Mouse (Mus musculus) heart, postnatal 0 days (tissue): ENCODE data around the gene Prkaca. TPM values are rescaled to one million over a fixed set of nuclear protein-coding genes. Genes with fewer than 3 reads are reported as not detected.

ENCODE experiments used
- ATAC-seq: fragments of 200-750 bp; cut with Nextera tagmentation; 2 replicates; pipeline ENCODE4 v1.8.0; 2017; ENCODE audit warnings: low read depth, moderate number of reproducible peaks, moderate library complexity; ENCODE audit not compliant: insufficient read depth
- DNase-seq: peaks from one replicate; pipeline ENCODE4 v3.0.0-alpha.2; 2016; ENCODE audit warnings: low spot score
- H3K27ac ChIP-seq: fragments of 300-500 bp; sonication (generic); 2 replicates; pipeline ENCODE4 v1.5.1; 2014; ENCODE audit warnings: low read depth, mild to moderate bottlenecking
- H3K27me3 ChIP-seq: fragments of 300-500 bp; sonication (generic); 2 replicates; pipeline ENCODE4 v1.6.1; 2014; ENCODE audit warnings: low read length, mixed read lengths; ENCODE audit not compliant: control insufficient read depth, insufficient read depth
- H3K36me3 ChIP-seq: fragments of 300-500 bp; sonication (generic); replicated peaks from 2 replicates; pipeline ENCODE4 v1.6.1; 2014; ENCODE audit warnings: low read length, mixed read lengths; ENCODE audit not compliant: control insufficient read depth, insufficient read depth
- H3K4me1 ChIP-seq: fragments of 300-500 bp; sonication (generic); 2 replicates; pipeline ENCODE4 v1.6.1; 2014; ENCODE audit warnings: antibody characterized with exemption; ENCODE audit not compliant: control insufficient read depth, insufficient read depth
- H3K4me2 ChIP-seq: fragments of 300-500 bp; sonication (generic); 2 replicates; pipeline ENCODE4 v1.6.1; 2014; ENCODE audit warnings: low read depth, mild to moderate bottlenecking, low read length, moderate library complexity
- H3K4me3 ChIP-seq: fragments of 300-500 bp; sonication (generic); 2 replicates; pipeline ENCODE4 v1.5.1; 2014; ENCODE audit warnings: low read depth, low read length
- H3K9ac ChIP-seq: fragments of 300-500 bp; sonication (generic); replicated peaks from 2 replicates; pipeline ENCODE4 v1.6.1; 2014; ENCODE audit warnings: low read depth, low read length, mixed read lengths
- H3K9me3 ChIP-seq: fragments of 300-500 bp; sonication (generic); replicated peaks from 2 replicates; pipeline ENCODE4 v1.6.1; 2016; ENCODE audit warnings: low read length; ENCODE audit not compliant: control insufficient read depth
- CTCF ChIP-seq: IDR thresholded peaks from 2 replicates; pipeline ENCODE4 v1.5.1; 2016; ENCODE audit warnings: antibody characterized with exemption, control low read depth, low read depth
- EP300 ChIP-seq: IDR thresholded peaks from 2 replicates; pipeline ENCODE4 v1.6.1; 2016; ENCODE audit warnings: antibody characterized with exemption, low read depth
- whole genome bisulfite sequencing: fragments of 180-500 bp; shearing (Covaris S2); extraction: QIAGEN DNeasy Blood & Tissue Kit; methylation state at CpG from one replicate; pipeline ENCODE4 v1.1.7; 2014; 5-methylcytosine and 5-hydroxymethylcytosine counted together
- polyA plus RNA-seq: library from polyadenylated mRNA; unstranded; fragments of >200 nt; fragmentation: Nextera tagmentation; extraction: Ambion mirVana; gene quantifications from 2 replicates; pipeline ENCODE4 v1.2.1, GENCODE M21; 2015
- total RNA-seq: library from RNA; depleted of rRNA; stranded (reverse); fragments of >200 nt; gene quantifications from 2 replicates; pipeline ENCODE4 v1.2.3, GENCODE M21; 2014; ENCODE audit warnings: low replicate concordance; rRNA removed

Prkaca gene
- 246 and 345 TPM in 2 replicates for total RNA-seq
- 305 and 312 TPM in 2 replicates for polyA plus RNA-seq

GRCm38 (mm10) chr8:83972150-83973120 is at the start of gene Prkaca:
Prkaca (plus strand) TSS chr8:83972993.
- no peaks in the 10 kb centered on the region for H3K9me3 ChIP-seq
- TF ChIP-seq EP300 (0 out of 2 replicates have a peak, but pooled peaks have one; percentile 70), CTCF (no peak)
- peaks cover 25% of the 10 kb centered on the region for H3K36me3 ChIP-seq
- peaks cover 28% of the 10 kb centered on the region for H3K4me1 ChIP-seq
- WGBS = under 1% methylated on average over 65 of the region's 94 CpGs
- peak within 1 kb of the TSS; percentile 90 for H3K4me3 ChIP-seq
- peak within 1 kb of the TSS; percentile 90 for H3K27ac ChIP-seq
- peak within 1 kb of the TSS; percentile 96 for H3K4me2 ChIP-seq
- peak within 1 kb of the TSS; percentile 88 for H3K9ac ChIP-seq
- no peaks in the 10 kb centered on the region for H3K27me3 ChIP-seq
- DNase-seq (peak; percentile 98), ATAC-seq (peak; percentile 97)

GRCm38 (mm10) chr8:83924585-83924984 is 48.2 kb upstream of the Prkaca start:
- peaks cover 26% of the 10 kb centered on the region for H3K36me3 ChIP-seq
- no peaks in the 10 kb centered on the region for H3K27me3 ChIP-seq
- WGBS = 91% methylated on average over 5 of the region's 5 CpGs
- H3K9ac ChIP-seq = no peak overlapping the region
- H3K4me1 ChIP-seq = no peaks in the 10 kb centered on the region
- no peak for ATAC-seq
- H3K27ac ChIP-seq = no peak overlapping the region
- H3K9me3 ChIP-seq = no peaks in the 10 kb centered on the region
- H3K4me2 ChIP-seq = no peak overlapping the region
- no peak for DNase-seq
- no peak overlapping the region for H3K4me3 ChIP-seq
- TF ChIP-seq CTCF = no peak
- no peak for TF ChIP-seq EP300

GRCm38 (mm10) chr8:83926266-83926665 is 46.5 kb upstream of the Prkaca start:
- no peaks in the 10 kb centered on the region for H3K4me1 ChIP-seq
- H3K36me3 ChIP-seq = peaks cover 24% of the 10 kb centered on the region
- H3K4me2 ChIP-seq = no peak overlapping the region
- no peak for ATAC-seq
- TF ChIP-seq EP300 (no peak), CTCF (no peak)
- H3K27me3 ChIP-seq = no peaks in the 10 kb centered on the region
- no peak overlapping the region for H3K27ac ChIP-seq
- no peaks in the 10 kb centered on the region for H3K9me3 ChIP-seq
- DNase-seq = no peak
- WGBS = 64% methylated on average over 7 of the region's 7 CpGs
- H3K9ac ChIP-seq = no peak overlapping the region
- H3K4me3 ChIP-seq = no peak overlapping the region

GRCm38 (mm10) chr8:83934222-83934621 is 38.6 kb upstream of the Prkaca start:
- ATAC-seq (no peak), DNase-seq (no peak)
- Histone ChIP-seq H3K4me1 (no peaks in the 10 kb centered on the region), H3K9ac (no peak overlapping the region), H3K27me3 (no peaks in the 10 kb centered on the region), H3K36me3 (peaks cover 91% of the 10 kb centered on the region), H3K9me3 (no peaks in the 10 kb centered on the region), H3K27ac (no peak overlapping the region), H3K4me2 (no peak overlapping the region), H3K4me3 (no peak overlapping the region)
- WGBS = 79% methylated on average over 5 of the region's 5 CpGs
- TF ChIP-seq EP300 = no peak
- TF ChIP-seq CTCF = no peak

GRCm38 (mm10) chr8:83934994-83935393 is 37.8 kb upstream of the Prkaca start:
- ATAC-seq (no peak), DNase-seq (no peak)
- no peak overlapping the region for H3K4me3 ChIP-seq
- WGBS = 75% methylated on average over 2 of the region's 2 CpGs
- no peaks in the 10 kb centered on the region for H3K9me3 ChIP-seq
- TF ChIP-seq EP300 (no peak), CTCF (no peak)
- no peak overlapping the region for H3K27ac ChIP-seq
- H3K4me1 ChIP-seq = no peaks in the 10 kb centered on the region
- H3K27me3 ChIP-seq = no peaks in the 10 kb centered on the region
- no peak overlapping the region for H3K9ac ChIP-seq
- H3K36me3 ChIP-seq = peaks cover 86% of the 10 kb centered on the region
- H3K4me2 ChIP-seq = no peak overlapping the region
